Mouse (Mus musculus): ENCODE measurements at regions not wholly inside any gene's neighbourhood (a gene's known extent, or its start where the extent isn't known, plus 50 kb on each side); places are given as distances from the start of the nearest gene placed in this dataset.
A peak's percentile ranks its signal among the peaks of the same experiment; 100 is the strongest.
"Not testable (repeated sequence)": the region's sequence is repeated elsewhere in the genome, so short reads cannot be mapped to it uniquely, and the experiment has no call there.

GRCm38 (mm10) chr13:72184116-72184845, 220.8 kb upstream of the Irx1 start:
- DNase-seq (ENCODE audit: low spot score in 2 of 2): no peak

DNA sequence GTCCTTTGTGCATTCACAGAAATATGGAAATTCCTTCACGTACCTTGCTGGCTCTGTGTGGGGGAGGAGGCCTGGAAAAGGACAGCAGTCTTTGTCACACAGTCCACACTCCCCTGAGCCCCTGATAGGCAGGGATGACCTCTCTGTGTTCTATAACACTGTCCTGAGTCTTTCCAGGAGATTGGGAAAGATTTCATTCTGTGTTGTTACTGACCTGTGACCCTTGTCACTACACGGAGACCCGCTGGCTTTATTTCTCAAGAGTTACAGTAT, 221.3 kb upstream of the Irx1 start:
- DNase-seq (ENCODE audit: low spot score in 2 of 2): no peak

GRCm38 (mm10) chr13:72195881-72196280, 232.4 kb upstream of the Irx1 start:
- DNase-seq (ENCODE audit: low spot score in 2 of 2): peak in 1 of 2 experiments; percentile 34

GRCm38 (mm10) chr13:72198341-72199105, 235.0 kb upstream of the Irx1 start:
- DNase-seq (ENCODE audit: low spot score in 2 of 2): peak in 1 of 2 experiments; percentile 57

- no peak for DNase-seq (ENCODE audit: low spot score in 2 of 2)
Observed at GRCm38 (mm10) chr13:72209518-72209917, 246.0 kb upstream of the Irx1 start.

GRCm38 (mm10) chr13:72209946-72210456, 246.5 kb upstream of the Irx1 start:
- no peak for DNase-seq (ENCODE audit: low spot score in 2 of 2)

DNA sequence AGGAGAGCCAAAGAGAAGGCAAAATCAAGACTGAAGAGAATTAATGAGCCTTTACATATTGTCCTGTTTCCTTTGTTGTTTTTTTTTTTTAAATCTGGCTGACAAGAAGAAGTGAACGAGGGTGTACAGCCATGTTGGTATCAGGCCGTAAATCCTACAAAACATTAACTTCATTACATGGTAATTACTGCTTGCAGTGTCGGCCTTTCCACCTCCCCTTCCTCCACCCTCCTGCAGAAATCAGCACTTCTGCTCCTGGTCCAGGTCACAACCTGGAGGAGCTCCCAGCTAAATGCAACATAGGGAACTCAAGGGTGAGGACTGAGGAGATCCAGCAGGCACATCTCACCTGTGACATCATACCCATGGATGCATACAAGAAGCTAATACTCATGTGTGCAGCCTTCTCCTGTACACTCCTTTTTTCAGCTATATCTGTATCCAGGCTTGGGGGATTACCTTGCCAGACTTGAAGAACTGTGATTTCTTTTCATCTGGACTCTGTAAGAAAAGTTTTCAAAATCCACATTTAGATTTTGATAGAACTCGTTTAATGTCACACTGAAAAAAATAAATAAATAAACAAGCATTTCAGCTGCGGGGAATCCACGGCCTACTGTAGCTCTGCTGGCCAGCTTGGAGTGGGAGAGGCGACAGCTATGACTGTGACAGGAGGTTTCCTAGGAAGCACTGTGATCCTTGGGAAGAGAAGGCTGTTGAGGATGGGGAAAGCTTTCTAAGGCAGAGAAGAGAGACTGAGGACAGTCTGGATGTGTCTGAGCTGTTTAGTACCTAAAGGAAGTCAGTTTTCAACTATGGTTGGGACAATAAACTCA, 247.2 kb upstream of the Irx1 start:
- DNase-seq (ENCODE audit: low spot score in 2 of 2): no peak

GRCm38 (mm10) chr13:72211716-72212115, 248.2 kb upstream of the Irx1 start:
- DNase-seq (ENCODE audit: low spot score in 2 of 2): no peak

DNA sequence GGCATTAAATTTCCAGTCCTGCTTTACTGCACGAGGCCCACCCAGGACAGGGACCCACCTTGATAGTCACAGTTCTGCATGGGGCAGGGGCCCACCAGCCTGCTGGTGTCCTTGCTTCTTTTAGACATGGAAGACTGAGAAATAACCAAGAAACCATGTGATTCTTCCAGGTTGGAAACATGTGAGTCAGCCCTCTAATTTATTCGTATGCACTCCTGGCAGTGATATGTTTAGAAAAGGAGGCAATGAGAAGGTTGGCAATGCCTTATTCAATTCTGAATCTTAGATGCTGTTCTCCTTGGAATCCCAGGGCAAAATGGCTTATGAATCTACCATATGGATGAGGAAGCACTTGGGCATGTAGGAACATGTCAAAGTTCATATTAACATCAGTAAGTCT, 249.2 kb upstream of the Irx1 start:
- no peak for DNase-seq (ENCODE audit: low spot score in 2 of 2)

GRCm38 (mm10) chr13:72219329-72219728, 255.8 kb upstream of the Irx1 start:
- DNase-seq (ENCODE audit: low spot score in 2 of 2): peak in 1 of 2 experiments; percentile 8

DNA sequence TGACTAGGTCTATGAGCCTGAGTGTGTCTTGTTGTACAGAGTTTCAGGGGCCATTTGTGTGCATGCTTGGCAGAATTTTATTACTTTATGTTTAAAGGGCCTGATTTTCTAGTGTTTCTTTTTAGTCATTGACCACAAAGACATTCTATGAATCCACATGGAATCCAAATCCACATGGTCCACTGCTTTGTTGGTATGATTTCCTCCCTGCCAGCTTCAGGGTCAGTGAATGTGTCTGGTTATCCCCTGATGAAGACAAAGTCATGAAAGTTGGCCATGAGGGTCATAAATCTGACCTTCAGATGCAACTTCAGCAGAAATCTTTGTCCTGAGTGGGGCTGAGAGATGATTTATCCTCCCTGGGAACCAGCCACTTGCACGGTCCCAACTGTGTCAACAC, 263.6 kb upstream of the Irx1 start:
- no peak for DNase-seq (ENCODE audit: low spot score in 2 of 2)

DNA sequence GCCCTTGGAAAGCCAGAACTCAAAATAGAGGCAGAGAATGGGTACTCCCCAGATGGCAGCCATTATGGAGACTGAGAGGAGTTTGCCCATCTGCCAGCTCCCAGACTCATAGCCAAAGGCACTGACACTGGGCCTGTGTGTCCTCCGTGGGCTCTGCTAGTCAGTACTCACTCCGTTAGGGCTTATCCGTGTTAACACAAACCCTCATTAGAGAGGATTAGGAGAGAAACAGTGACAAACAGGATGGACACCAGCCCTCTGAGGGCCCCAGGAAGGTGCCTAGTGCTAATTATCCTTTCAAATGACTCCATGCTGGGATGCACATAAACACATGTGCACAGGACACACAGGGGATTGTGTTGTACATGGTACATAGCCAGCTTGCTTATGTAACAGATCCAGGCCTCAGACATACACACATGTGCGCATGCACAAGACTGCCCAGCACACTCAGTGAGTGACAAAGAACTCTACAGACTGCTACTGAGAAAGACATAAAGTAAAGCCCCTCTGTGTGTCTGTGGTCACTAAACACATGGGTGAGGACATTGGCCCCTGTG, 267.6 kb upstream of the Irx1 start:
- DNase-seq (ENCODE audit: low spot score in 2 of 2): no peak

GRCm38 (mm10) chr13:72232080-72232479, 268.6 kb upstream of the Irx1 start:
- DNase-seq (ENCODE audit: low spot score in 2 of 2): no peak

GRCm38 (mm10) chr13:72241919-72242318, 278.4 kb upstream of the Irx1 start:
- DNase-seq (ENCODE audit: low spot score in 2 of 2): no peak

- no peak for DNase-seq (ENCODE audit: low spot score in 2 of 2)
Observed at GRCm38 (mm10) chr13:72250419-72250818, 286.9 kb upstream of the Irx1 start.

GRCm38 (mm10) chr13:72253242-72253641, 289.7 kb upstream of the Irx1 start:
- DNase-seq (ENCODE audit: low spot score in 2 of 2): not testable (repeated sequence)

DNA sequence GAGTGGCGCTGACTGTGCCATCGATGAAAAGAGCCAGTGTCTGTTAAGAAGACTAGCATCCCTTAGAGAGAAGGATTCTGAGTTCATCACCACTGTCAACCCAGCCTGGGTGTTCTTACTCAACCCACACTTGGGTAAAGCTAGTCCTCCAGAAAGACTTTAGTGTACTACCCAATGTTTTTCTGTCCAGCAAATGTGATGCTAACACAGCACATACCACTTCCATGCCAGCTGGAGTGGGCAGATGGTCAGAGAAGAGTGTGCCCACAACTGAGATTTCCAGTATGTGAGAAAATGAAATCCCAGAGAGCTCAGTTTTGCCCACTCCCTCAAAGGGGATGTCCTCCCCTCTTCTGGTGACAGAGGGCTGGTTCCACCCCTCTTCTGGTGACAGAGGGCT, 295.3 kb upstream of the Irx1 start:
- DNase-seq (ENCODE audit: low spot score in 2 of 2): no peak

GRCm38 (mm10) chr13:72264416-72264815, 300.9 kb upstream of the Irx1 start:
- DNase-seq (ENCODE audit: low spot score in 2 of 2): no peak

DNA sequence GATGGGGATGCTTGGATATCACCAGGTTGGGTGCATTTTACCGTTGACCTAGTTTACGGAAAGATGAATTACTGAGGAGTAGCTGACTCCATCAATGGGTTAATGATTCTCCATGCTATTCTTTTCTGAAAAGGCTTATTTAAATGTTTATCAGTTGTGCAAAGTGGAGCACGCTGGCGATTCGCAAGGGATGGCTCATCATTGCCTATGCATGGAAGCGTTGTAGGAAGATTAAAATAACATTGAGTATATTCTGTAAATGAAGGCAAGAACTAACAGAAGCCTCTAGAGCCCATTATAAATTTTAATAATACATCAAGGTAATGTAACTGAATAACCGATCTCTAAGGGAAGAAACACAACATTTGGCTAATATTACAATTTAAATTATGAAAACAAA, 301.6 kb upstream of the Irx1 start:
- DNase-seq (ENCODE audit: low spot score in 2 of 2): no peak

GRCm38 (mm10) chr13:72265650-72266049, 302.1 kb upstream of the Irx1 start:
- no peak for DNase-seq (ENCODE audit: low spot score in 2 of 2)

- no peak for DNase-seq (ENCODE audit: low spot score in 2 of 2)
Observed at GRCm38 (mm10) chr13:72266174-72266768, 302.7 kb upstream of the Irx1 start.

GRCm38 (mm10) chr13:72280343-72280742, 316.8 kb upstream of the Irx1 start:
- DNase-seq (ENCODE audit: low spot score in 2 of 2): no peak
